Mouse (Mus musculus): ENCODE results near the gene Scd2. TPM values are rescaled to one million over a fixed set of nuclear protein-coding genes. Genes with fewer than 3 reads are reported as not detected.
"Not testable (repeated sequence)": the region's sequence is repeated elsewhere in the genome, so short reads cannot be mapped to it uniquely, and the experiment has no call there.

The Scd2 gene
- total RNA-seq, 4 experiments from 2014 or later = 965 to 1,225 (median 1,109) TPM

GRCm38 (mm10) chr19:44297068-44297760, 3.7 kb downstream of the Scd2 start:
- no peak for DNase-seq

- no peak for DNase-seq
These were observed 4.4 kb downstream of the Scd2 start for GRCm38 (mm10) chr19:44297862-44298261.

GRCm38 (mm10) chr19:44299078-44299477, 5.6 kb downstream of the Scd2 start:
- DNase-seq = no peak

- no peak for DNase-seq
These were observed 6.4 kb downstream of the Scd2 start for GRCm38 (mm10) chr19:44299902-44300301.

- DNase-seq = no peak
These were observed 7.0 kb downstream of the Scd2 start for GRCm38 (mm10) chr19:44300520-44300919.

- no peak for DNase-seq
These were observed 7.7 kb downstream of the Scd2 start for GRCm38 (mm10) chr19:44301176-44301575.

GRCm38 (mm10) chr19:44301671-44302305, 8.3 kb downstream of the Scd2 start:
- no peak for DNase-seq

- no peak for DNase-seq
These were observed 9.4 kb downstream of the Scd2 start for GRCm38 (mm10) chr19:44302901-44303300.

- no peak for DNase-seq
These were observed 10.0 kb downstream of the Scd2 start for GRCm38 (mm10) chr19:44303502-44303901.

- no peak for DNase-seq
These were observed 10.9 kb downstream of the Scd2 start for GRCm38 (mm10) chr19:44304419-44304818.

- DNase-seq = no peak
These were observed 11.5 kb downstream of the Scd2 start for GRCm38 (mm10) chr19:44304851-44305510.

- no peak for DNase-seq
These were observed 12.2 kb downstream of the Scd2 start for GRCm38 (mm10) chr19:44305701-44306100.

- no peak for DNase-seq
These were observed 12.7 kb downstream of the Scd2 start for GRCm38 (mm10) chr19:44306171-44306570.

- no peak for DNase-seq
These were observed 13.8 kb downstream of the Scd2 start for GRCm38 (mm10) chr19:44307101-44307914.

- DNase-seq = no peak
These were observed 14.5 kb downstream of the Scd2 start for GRCm38 (mm10) chr19:44307915-44308470.

GRCm38 (mm10) chr19:44308611-44309246, 15.3 kb downstream of the Scd2 start:
- DNase-seq = no peak

- no peak for DNase-seq
These were observed 16.1 kb downstream of the Scd2 start for GRCm38 (mm10) chr19:44309351-44310154.

- DNase-seq = not testable (repeated sequence)
These were observed 16.7 kb downstream of the Scd2 start for GRCm38 (mm10) chr19:44310155-44310575.

GRCm38 (mm10) chr19:44310814-44311213, 17.3 kb downstream of the Scd2 start:
- no peak for DNase-seq

- no peak for DNase-seq
These were observed 18.0 kb downstream of the Scd2 start for GRCm38 (mm10) chr19:44311306-44312006.
